Mouse (Mus musculus) cerebellum, adult 11-12 months (tissue): ENCODE measurements at regions not wholly inside any gene's neighbourhood (a gene's known extent, or its start where the extent isn't known, plus 50 kb on each side); places are given as distances from the start of the nearest gene placed in this dataset.
A peak's percentile ranks its signal among the peaks of the same experiment; 100 is the strongest.

Experiments used
- DNase-seq: peaks from one replicate; pipeline ENCODE4 v3.0.0; 2022

- no peak for DNase-seq
Measured at GRCm38 (mm10) chr10:117940441-117941265, 94.8 kb upstream of the Rap1b start.

GRCm38 (mm10) chr10:117941266-117941651, 95.4 kb upstream of the Rap1b start:
- DNase-seq = no peak

GRCm38 (mm10) chr10:117943702-117944307, 98.0 kb upstream of the Rap1b start:
- no peak for DNase-seq

GRCm38 (mm10) chr10:117947191-117947590, 101.4 kb upstream of the Rap1b start:
- DNase-seq = no peak

- no peak for DNase-seq
Measured at GRCm38 (mm10) chr10:117947911-117948310, 102.1 kb upstream of the Rap1b start.

- DNase-seq = no peak
Measured at GRCm38 (mm10) chr10:117952116-117953025, 106.5 kb upstream of the Rap1b start.

- no peak for DNase-seq
Measured at GRCm38 (mm10) chr10:117953026-117953711, 107.3 kb upstream of the Rap1b start.

- DNase-seq = no peak
Measured at GRCm38 (mm10) chr10:117956174-117956950, 110.5 kb upstream of the Rap1b start.

GRCm38 (mm10) chr10:117974706-117975105, 128.9 kb upstream of the Rap1b start:
- DNase-seq = no peak

- DNase-seq = no peak
Measured at GRCm38 (mm10) chr10:117975467-117975866, 129.6 kb upstream of the Rap1b start.

GRCm38 (mm10) chr10:117979091-117979490, 133.3 kb upstream of the Rap1b start:
- DNase-seq = no peak

- DNase-seq = no peak
Measured at GRCm38 (mm10) chr10:117982611-117983210, 136.9 kb upstream of the Rap1b start.

GRCm38 (mm10) chr10:117983271-117983670, 137.4 kb upstream of the Rap1b start:
- DNase-seq = no peak

- DNase-seq = no peak
Measured at GRCm38 (mm10) chr10:117984784-117985602, 139.2 kb upstream of the Rap1b start.

- no peak for DNase-seq
Measured at GRCm38 (mm10) chr10:117987620-117988019, 141.8 kb upstream of the Rap1b start.

- no peak for DNase-seq
Measured at GRCm38 (mm10) chr10:117988076-117988475, 142.2 kb upstream of the Rap1b start.

GRCm38 (mm10) chr10:117991176-117991575, 145.3 kb upstream of the Rap1b start:
- no peak for DNase-seq

GRCm38 (mm10) chr10:117992317-117992716, 146.5 kb upstream of the Rap1b start:
- no peak for DNase-seq

GRCm38 (mm10) chr10:117993809-117994208, 147.8 kb upstream of the Mdm1 start:
- no peak for DNase-seq

GRCm38 (mm10) chr10:117994768-117995167, 146.8 kb upstream of the Mdm1 start:
- DNase-seq = peak; percentile 15

GRCm38 (mm10) chr10:117997796-117998195, 143.8 kb upstream of the Mdm1 start:
- DNase-seq = no peak
